Mouse (Mus musculus): ENCODE data around the gene Trpc3. TPM values are rescaled to one million over a fixed set of nuclear protein-coding genes. Genes with fewer than 3 reads are reported as not detected.

Gene Trpc3
- total and polyA plus RNA-seq, 2 experiments from 2014 or later = 9.9 to 21.5 TPM

DNA sequence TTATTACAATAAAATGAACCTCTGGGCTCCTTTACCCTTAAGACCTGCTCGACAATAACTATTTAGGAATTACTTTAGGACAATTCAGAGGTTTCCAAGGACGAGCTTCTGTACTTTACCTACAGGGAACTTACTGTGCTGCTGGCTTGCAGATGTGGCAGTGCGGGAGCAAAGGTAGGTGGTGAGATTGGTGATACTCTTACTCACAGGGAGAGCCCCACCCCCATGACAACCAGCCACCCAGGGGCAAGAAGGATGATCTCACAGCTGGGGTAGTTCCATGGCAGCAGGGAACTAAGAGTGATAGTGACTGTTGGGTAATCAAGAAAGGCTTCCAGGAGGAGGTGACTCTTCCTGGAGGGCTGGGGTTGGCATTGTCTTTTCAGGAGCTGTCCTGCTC lies 46.6 kb downstream of the Trpc3 start:
- no peak overlapping the region for H3K4me2 ChIP-seq (ENCODE audit: low read depth, low read length, poor library complexity, severe bottlenecking)
- no peak for TF ChIP-seq CTCF (IDR thresholded peaks at IDR 0.05)
- no peaks in the 10 kb centered on the region for H3K36me3 ChIP-seq (ENCODE audit: insufficient read depth, low read length)
- H3K9ac ChIP-seq (replicated peaks; ENCODE audit: low read length, poor library complexity, severe bottlenecking) = no peak overlapping the region
- H3K27ac ChIP-seq (ENCODE audit: low read depth, low read length) = no peak overlapping the region
- H3K4me3 ChIP-seq (ENCODE audit: low read depth, low read length) = no peak overlapping the region
- no peaks in the 10 kb centered on the region for H3K9me3 ChIP-seq (ENCODE audit: low read length)
- no peak for ATAC-seq (ENCODE audit: low FRiP score)
- no peak for DNase-seq (ENCODE audit: low spot score)
- no peaks in the 10 kb centered on the region for H3K27me3 ChIP-seq (ENCODE audit: insufficient read depth, low read length)
- no peaks in the 10 kb centered on the region for H3K4me1 ChIP-seq (ENCODE audit: insufficient read depth, low read length)
- WGBS = 83% methylated on average over 3 of the region's 3 CpGs

- no peak overlapping the region for H3K4me3 ChIP-seq (ENCODE audit: low read depth, low read length)
- H3K27me3 ChIP-seq (ENCODE audit: insufficient read depth, low read length) = no peaks in the 10 kb centered on the region
- H3K27ac ChIP-seq (ENCODE audit: low read depth, low read length) = no peak overlapping the region
- H3K4me1 ChIP-seq (ENCODE audit: insufficient read depth, low read length) = no peaks in the 10 kb centered on the region
- TF ChIP-seq CTCF (IDR thresholded peaks at IDR 0.05) = no peak
- WGBS = 75% methylated on average over 13 of the region's 13 CpGs
- H3K9ac ChIP-seq (replicated peaks; ENCODE audit: low read length, poor library complexity, severe bottlenecking) = no peak overlapping the region
- H3K36me3 ChIP-seq (ENCODE audit: insufficient read depth, low read length) = no peaks in the 10 kb centered on the region
- no peak for ATAC-seq (ENCODE audit: low FRiP score)
- H3K9me3 ChIP-seq (ENCODE audit: low read length) = no peaks in the 10 kb centered on the region
- H3K4me2 ChIP-seq (ENCODE audit: low read depth, low read length, poor library complexity, severe bottlenecking) = no peak overlapping the region
- DNase-seq (ENCODE audit: low spot score) = no peak
Observed at GRCm38 (mm10) chr3:36642736-36643135, 47.2 kb downstream of the Trpc3 start.

DNA sequence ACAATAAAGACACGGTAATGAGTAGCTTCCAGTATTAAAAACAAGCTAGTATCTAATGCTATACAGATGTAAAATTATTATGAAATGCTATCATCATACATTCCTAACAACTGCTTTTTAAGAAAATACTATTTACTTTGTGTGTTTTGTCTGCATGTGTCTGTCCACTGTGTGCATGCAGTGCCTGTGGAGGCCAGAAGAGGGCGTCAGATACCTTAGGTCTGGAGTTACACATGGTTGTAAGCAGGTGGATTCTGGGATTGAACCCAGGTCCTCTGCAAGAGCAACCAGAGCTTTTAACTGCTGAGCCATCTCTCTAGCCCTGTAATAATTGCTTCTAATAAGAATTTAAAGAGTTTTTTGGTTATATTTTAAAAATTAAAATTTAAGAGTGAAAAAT lies 49.2 kb downstream of the Trpc3 start:
- Histone ChIP-seq H3K4me2 (ENCODE audit: low read depth, low read length, poor library complexity, severe bottlenecking) (no peak overlapping the region), H3K27ac (ENCODE audit: low read depth, low read length) (no peak overlapping the region), H3K36me3 (ENCODE audit: insufficient read depth, low read length) (no peaks in the 10 kb centered on the region), H3K9me3 (ENCODE audit: low read length) (no peaks in the 10 kb centered on the region), H3K27me3 (ENCODE audit: insufficient read depth, low read length) (no peaks in the 10 kb centered on the region), H3K4me3 (ENCODE audit: low read depth, low read length) (no peak overlapping the region), H3K4me1 (ENCODE audit: insufficient read depth, low read length) (no peaks in the 10 kb centered on the region), H3K9ac (replicated peaks; ENCODE audit: low read length, poor library complexity, severe bottlenecking) (no peak overlapping the region)
- WGBS = 69% methylated on average over 2 of the region's 2 CpGs
- peak; percentile 52 for TF ChIP-seq CTCF (IDR thresholded peaks at IDR 0.05)
- DNase-seq (ENCODE audit: low spot score) (no peak), ATAC-seq (ENCODE audit: low FRiP score) (no peak)

DNA sequence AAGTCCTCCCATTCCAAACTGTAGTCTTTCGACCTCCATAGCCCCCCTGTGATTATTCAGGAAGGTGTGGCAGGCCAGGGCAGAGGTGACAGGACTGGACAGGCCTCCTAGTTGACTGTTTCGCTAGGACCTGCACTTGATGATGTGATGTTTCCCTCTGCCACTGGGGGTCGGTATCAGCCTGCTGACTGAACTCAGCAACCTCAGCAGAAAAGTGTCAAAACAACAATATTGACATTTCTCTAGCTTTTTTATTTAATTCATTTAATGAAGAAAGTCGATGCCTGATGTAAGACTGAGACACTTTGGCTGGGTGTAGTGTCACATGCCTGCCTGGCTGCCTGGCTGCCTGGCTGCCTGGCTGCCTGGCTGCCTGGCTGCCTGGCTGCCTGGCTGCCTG lies 54.5 kb downstream of the Trpc3 start:
- peak; percentile 94 for TF ChIP-seq CTCF (IDR thresholded peaks at IDR 0.05)
- H3K9me3 ChIP-seq (ENCODE audit: low read length) = no peaks in the 10 kb centered on the region
- H3K9ac ChIP-seq (replicated peaks; ENCODE audit: low read length, poor library complexity, severe bottlenecking) = no peak overlapping the region
- no peak overlapping the region for H3K4me3 ChIP-seq (ENCODE audit: low read depth, low read length)
- H3K4me2 ChIP-seq (ENCODE audit: low read depth, low read length, poor library complexity, severe bottlenecking) = no peak overlapping the region
- DNase-seq (ENCODE audit: low spot score) (peak; percentile 64), ATAC-seq (ENCODE audit: low FRiP score) (peak; percentile 85)
- no peaks in the 10 kb centered on the region for H3K36me3 ChIP-seq (ENCODE audit: insufficient read depth, low read length)
- WGBS = 9% methylated on average over 4 of the region's 4 CpGs
- no peaks in the 10 kb centered on the region for H3K4me1 ChIP-seq (ENCODE audit: insufficient read depth, low read length)
- no peak overlapping the region for H3K27ac ChIP-seq (ENCODE audit: low read depth, low read length)
- H3K27me3 ChIP-seq (ENCODE audit: insufficient read depth, low read length) = no peaks in the 10 kb centered on the region

DNA sequence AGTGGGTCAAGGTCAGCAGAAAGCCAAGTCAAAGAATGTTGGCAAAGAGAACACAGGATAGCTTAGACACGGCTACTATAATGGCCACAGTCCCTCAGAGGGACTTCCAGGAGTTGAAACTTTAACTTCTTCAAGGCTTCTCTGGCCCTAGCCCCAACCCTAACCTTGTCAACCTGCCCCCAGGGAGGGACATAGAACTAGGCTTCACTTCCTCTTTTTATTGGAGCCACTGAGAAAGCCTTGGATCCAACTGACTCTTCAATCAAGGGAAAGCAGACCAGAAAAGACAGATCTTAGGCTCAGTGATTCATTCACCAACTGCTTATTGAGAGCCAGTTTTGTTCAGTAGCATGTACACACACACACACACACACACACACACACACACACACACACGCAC lies 63.2 kb downstream of the Trpc3 start:
- Histone ChIP-seq H3K27ac (ENCODE audit: low read depth, low read length) (no peak overlapping the region), H3K9me3 (ENCODE audit: low read length) (no peaks in the 10 kb centered on the region), H3K9ac (replicated peaks; ENCODE audit: low read length, poor library complexity, severe bottlenecking) (no peak overlapping the region), H3K27me3 (ENCODE audit: insufficient read depth, low read length) (no peaks in the 10 kb centered on the region), H3K4me1 (ENCODE audit: insufficient read depth, low read length) (no peaks in the 10 kb centered on the region), H3K36me3 (ENCODE audit: insufficient read depth, low read length) (no peaks in the 10 kb centered on the region), H3K4me2 (ENCODE audit: low read depth, low read length, poor library complexity, severe bottlenecking) (no peak overlapping the region), H3K4me3 (ENCODE audit: low read depth, low read length) (no peak overlapping the region)
- DNase-seq (ENCODE audit: low spot score) (no peak), ATAC-seq (ENCODE audit: low FRiP score) (no peak)
- WGBS = 65% methylated on average over 2 of the region's 2 CpGs
- TF ChIP-seq CTCF (IDR thresholded peaks at IDR 0.05) = no peak

GRCm38 (mm10) chr3:36618181-36618580 lies 71.8 kb downstream of the Trpc3 start:
- ATAC-seq (ENCODE audit: low FRiP score) (no peak), DNase-seq (ENCODE audit: low spot score) (no peak)
- H3K27ac ChIP-seq (ENCODE audit: low read depth, low read length) = no peak overlapping the region
- no peak overlapping the region for H3K4me2 ChIP-seq (ENCODE audit: low read depth, low read length, poor library complexity, severe bottlenecking)
- no peaks in the 10 kb centered on the region for H3K36me3 ChIP-seq (ENCODE audit: insufficient read depth, low read length)
- no peak overlapping the region for H3K9ac ChIP-seq (replicated peaks; ENCODE audit: low read length, poor library complexity, severe bottlenecking)
- 47% methylated on average over 7 of the region's 7 CpGs for WGBS
- no peaks in the 10 kb centered on the region for H3K4me1 ChIP-seq (ENCODE audit: insufficient read depth, low read length)
- H3K9me3 ChIP-seq (ENCODE audit: low read length) = no peaks in the 10 kb centered on the region
- H3K27me3 ChIP-seq (ENCODE audit: insufficient read depth, low read length) = no peaks in the 10 kb centered on the region
- TF ChIP-seq CTCF (IDR thresholded peaks at IDR 0.05) = no peak
- no peak overlapping the region for H3K4me3 ChIP-seq (ENCODE audit: low read depth, low read length)

All from midbrain, postnatal 0 days (tissue).